Mouse (Mus musculus) erythroblast, embryonic 14.5 days (primary cell): ENCODE data around the gene Fam227b.

Experiments used
- GATA1 ChIP-seq: IDR thresholded peaks from 2 replicates; pipeline ENCODE4 v1.6.1; 2012; ENCODE audit warnings: low read length, inconsistent platforms, mixed read lengths
- TAL1 ChIP-seq: IDR thresholded peaks from 3 replicates; pipeline ENCODE4 v1.6.1; 2012; ENCODE audit warnings: low read length, inconsistent platforms, mixed read lengths

- TF ChIP-seq GATA1 (no peak), TAL1 (no peak)
These were observed 136.7 kb downstream of the Fam227b start for GRCm38 (mm10) chr2:126014989-126015710.
